In genomic region chr16:21389316-21389715, GRCm38 (mm10) we compare ENCODE assay signal across 9 mouse cellular contexts. TPM values are rescaled to one million over a fixed set of nuclear protein-coding genes. Genes with fewer than 3 reads are reported as not detected.
DNase-seq lines count a peak whose midpoint lies in the region; ATAC-seq and TF ChIP-seq lines count a peak whose summit lies in the region.
"Had no signal": no experiment of that assay in that cellular context is flagged by ENCODE, and none has a peak within 500 bp of the region (broad histone marks: within the 10 kb centered on the region; RNA-seq: fewer than 3 reads in every experiment).

No protein-coding gene starts in this region.

- H3K27ac ChIP-seq in hindbrain, embryonic 10.5 days = peak overlapping the region; percentile 35; the same call in 1 of the 2 replicates
- no peak overlapping the region for H3K27ac ChIP-seq in hindbrain, embryonic 14.5 days
- no peak overlapping the region for H3K27ac ChIP-seq in thymus, adult 2 months (ENCODE audit: control insufficient read depth, insufficient read depth, low read length)
- H3K27ac ChIP-seq in forebrain, embryonic 15.5 days (replicated peaks) = no peak overlapping the region

- DNase-seq in hindbrain, embryonic 10.5 days (ENCODE audit: low spot score) = no peak
- no peak for DNase-seq in hindbrain, embryonic 14.5 days (ENCODE audit: low spot score)
- peak; percentile 49 for DNase-seq in adrenal gland, postnatal 25 days
- DNase-seq in heart, postnatal 4 days = peak; percentile 55
- peak; percentile 69 for DNase-seq in lung, postnatal 25 days (ENCODE audit: low spot score)
- no peak for DNase-seq in left cerebral cortex, postnatal 36 days (ENCODE audit: low spot score in 2 of 2)
- DNase-seq in thymus, adult 2 months = no peak

- no peaks in the 10 kb centered on the region for H3K9me3 ChIP-seq in hindbrain, embryonic 10.5 days
- no peaks in the 10 kb centered on the region for H3K9me3 ChIP-seq in hindbrain, embryonic 14.5 days (ENCODE audit: control insufficient read depth, low read length)
- no peaks in the 10 kb centered on the region for H3K9me3 ChIP-seq in forebrain, embryonic 15.5 days

- no peak for ATAC-seq in hindbrain, embryonic 14.5 days (ENCODE audit: low FRiP score)
- no peak for ATAC-seq in forebrain, embryonic 15.5 days (replicated peaks)

- no peak overlapping the region for H3K4me2 ChIP-seq in hindbrain, embryonic 14.5 days (replicated peaks)
- no peak overlapping the region for H3K4me2 ChIP-seq in forebrain, embryonic 15.5 days (replicated peaks)

- no peak for TF ChIP-seq POLR2A in thymus, adult 2 months (IDR thresholded peaks at IDR 0.05; ENCODE audit: control insufficient read depth, extremely low read depth, insufficient read depth, low read length, poor library complexity)

- intact Hi-C loops in left cerebral cortex, postnatal 36 days (cut with DNase I) = no loop called here

- H3K27me3 ChIP-seq in hindbrain, embryonic 10.5 days (ENCODE audit: insufficient read depth, poor library complexity, severe bottlenecking) = peaks cover 3% of the 10 kb centered on the region; the same call in 1 of the 2 replicates
- H3K27me3 ChIP-seq in hindbrain, embryonic 14.5 days (ENCODE audit: control insufficient read depth, insufficient read depth, low read length) = no peaks in the 10 kb centered on the region
- no peaks in the 10 kb centered on the region for H3K27me3 ChIP-seq in thymus, adult 2 months (ENCODE audit: control insufficient read depth, insufficient read depth, low read length)
- H3K27me3 ChIP-seq in forebrain, embryonic 15.5 days = no peaks in the 10 kb centered on the region

- no peak overlapping the region for H3K4me3 ChIP-seq in hindbrain, embryonic 10.5 days
- no peak overlapping the region for H3K4me3 ChIP-seq in hindbrain, embryonic 14.5 days (replicated peaks; ENCODE audit: low read length)
- no peak overlapping the region for H3K4me3 ChIP-seq in thymus, adult 2 months (ENCODE audit: control insufficient read depth, insufficient read depth, low read length)
- H3K4me3 ChIP-seq in forebrain, embryonic 15.5 days = no peak overlapping the region
- H3K4me3 ChIP-seq: erythroblast, embryonic 14.5 days had no signal

- no peaks in the 10 kb centered on the region for H3K36me3 ChIP-seq in hindbrain, embryonic 10.5 days
- no peaks in the 10 kb centered on the region for H3K36me3 ChIP-seq in hindbrain, embryonic 14.5 days (replicated peaks; ENCODE audit: control insufficient read depth, insufficient read depth)
- no peaks in the 10 kb centered on the region for H3K36me3 ChIP-seq in thymus, adult 2 months (ENCODE audit: control insufficient read depth, insufficient read depth, low read length)
- H3K36me3 ChIP-seq in forebrain, embryonic 15.5 days = no peaks in the 10 kb centered on the region

- WGBS in hindbrain, embryonic 10.5 days = 33% methylated on average over 3 of the region's 3 CpGs
- WGBS in hindbrain, embryonic 14.5 days = 29% methylated on average over 3 of the region's 3 CpGs
- WGBS in thymus, adult 2 months = 88% methylated on average over 3 of the region's 3 CpGs
- WGBS in forebrain, embryonic 15.5 days = 26% methylated on average over 3 of the region's 3 CpGs

- peaks cover 54% of the 10 kb centered on the region for H3K4me1 ChIP-seq in hindbrain, embryonic 10.5 days (replicated peaks)
- no peaks in the 10 kb centered on the region for H3K4me1 ChIP-seq in hindbrain, embryonic 14.5 days (replicated peaks; ENCODE audit: control insufficient read depth, insufficient read depth, low read length)
- H3K4me1 ChIP-seq in thymus, adult 2 months (replicated peaks; ENCODE audit: control insufficient read depth, insufficient read depth, low read length) = no peaks in the 10 kb centered on the region
- H3K4me1 ChIP-seq in forebrain, embryonic 15.5 days = no peaks in the 10 kb centered on the region; the same call in 1 of the 2 replicates

- TF ChIP-seq CTCF in thymus, adult 2 months (IDR thresholded peaks at IDR 0.05; ENCODE audit: borderline replicate concordance, control insufficient read depth, extremely low read depth, insufficient read depth, low read length, poor library complexity) = no peak

- H3K9ac ChIP-seq in hindbrain, embryonic 14.5 days = no peak overlapping the region
- H3K9ac ChIP-seq in forebrain, embryonic 15.5 days (replicated peaks) = no peak overlapping the region

RNA-seq across cellular contexts. Expression of gene Vps8, which starts 33.6 kb away (rescaled TPM):
- polyA plus RNA-seq in hindbrain, embryonic 10.5 days (2016; fragmentation: Nextera tagmentation; extraction: Ambion mirVana) = 23.7 and 23.8 TPM in 2 replicates
- 37.0 and 40.7 TPM in 2 replicates for polyA plus RNA-seq in hindbrain, embryonic 14.5 days (2014; fragmentation: Nextera tagmentation; extraction: Ambion mirVana)
- 24.2 and 24.5 TPM in 2 replicates for total RNA-seq in adrenal gland, postnatal 25 days (2021)
- 10 to 100 TPM; 25.4 to 26.0 TPM for total RNA-seq in heart, postnatal 4 days (2021)
- total RNA-seq in left cerebral cortex, postnatal 36 days (2021) = 10 to 100 TPM; 52.6 to 55.0 TPM
- 15.3 and 15.9 TPM in 2 replicates for polyA plus RNA-seq in thymus, adult 2 months (2012; rRNA removed)
- polyA plus RNA-seq in forebrain, embryonic 15.5 days (2015; fragmentation: Nextera tagmentation; extraction: Ambion mirVana) = 31.4 and 36.6 TPM in 2 replicates

Comparison
In these comparisons a context has a peak if more than half of its experiments do, and no peak if none do; other contexts are left out.
1. DNase-seq: peak in adrenal gland, postnatal 25 days (single experiment), heart, postnatal 4 days (single experiment) and lung, postnatal 25 days (single experiment); none in hindbrain, embryonic 10.5 days (single experiment), hindbrain, embryonic 14.5 days (single experiment), left cerebral cortex, postnatal 36 days (0 of 2) and thymus, adult 2 months (single experiment).